Mouse (Mus musculus) MEL (cell line): ENCODE measurements at regions not wholly inside any gene's neighbourhood (a gene's known extent, or its start where the extent isn't known, plus 50 kb on each side); places are given as distances from the start of the nearest gene placed in this dataset.

Experiments
- DNase-seq: peaks from one replicate; pipeline ENCODE4 v3.0.0; 2011; ENCODE audit warnings: low read depth, low spot score
- H3K27ac ChIP-seq: 2 replicates; pipeline ENCODE4 v1.5.1; 2012; ENCODE audit warnings: low read depth, mild to moderate bottlenecking, control low read depth, low read length, moderate library complexity; ENCODE audit not compliant: control insufficient read depth
- H3K27me3 ChIP-seq, 2 experiments: fragments of 150-350 bp in 1 of 2; sonication (generic) in 1 of 2; 2 replicates each; pipeline ENCODE4 v1.6.1; 2012; ENCODE audit warnings: low read length in 2 of 2, mild to moderate bottlenecking in 2 of 2, improper control_type of control experiment in 1 of 2, moderate library complexity in 1 of 2; ENCODE audit not compliant: insufficient read depth in 2 of 2, control insufficient read depth in 1 of 2
- H3K36me3 ChIP-seq, 2 experiments: 2 replicates each; pipeline ENCODE4 v1.6.1; 2012 to 2014; ENCODE audit warnings: low read length in 2 of 2, improper control_type of control experiment in 1 of 2, inconsistent platforms in 1 of 2, mild to moderate bottlenecking in 1 of 2; ENCODE audit not compliant: insufficient read depth in 2 of 2, control insufficient read depth in 1 of 2
- H3K4me1 ChIP-seq, 2 experiments: fragments of 150-350 bp in 1 of 2; sonication (generic) in 1 of 2; 2 replicates each; pipeline ENCODE4 v1.6.1; 2012; ENCODE audit warnings: low read length in 2 of 2, improper control_type of control experiment in 1 of 2, mild to moderate bottlenecking in 1 of 2; ENCODE audit not compliant: insufficient read depth in 2 of 2, control insufficient read depth in 1 of 2
- H3K4me3 ChIP-seq, 2 experiments: fragments of 150-350 bp in 1 of 2; sonication (generic) in 1 of 2; 2 replicates each; pipeline ENCODE4 v1.5.1; 2012; ENCODE audit warnings: low read depth in 2 of 2, low read length in 2 of 2, mild to moderate bottlenecking in 2 of 2, moderate library complexity in 2 of 2, control low read depth in 1 of 2, improper control_type of control experiment in 1 of 2; ENCODE audit not compliant: control insufficient read depth in 1 of 2, insufficient read depth in 1 of 2
- H3K79me2 ChIP-seq: 2 replicates; pipeline ENCODE4 v1.6.1; 2012; ENCODE audit warnings: mild to moderate bottlenecking, low read length, moderate library complexity; ENCODE audit not compliant: control insufficient read depth, poor library complexity, insufficient read depth
- H3K9ac ChIP-seq: 2 replicates; pipeline ENCODE4 v1.6.1; 2012; ENCODE audit warnings: low read depth, mild to moderate bottlenecking, control low read depth, low read length, moderate library complexity; ENCODE audit not compliant: control insufficient read depth, poor library complexity, severe bottlenecking
- H3K9me3 ChIP-seq: fragments of 150-350 bp; sonication (generic); replicated peaks from 2 replicates; pipeline ENCODE4 v1.6.1; 2012; ENCODE audit warnings: mild to moderate bottlenecking, low read length, improper control_type of control experiment, moderate library complexity; ENCODE audit not compliant: insufficient read depth
- BHLHE40 ChIP-seq: IDR thresholded peaks from 2 replicates; pipeline ENCODE4 v1.6.1; 2012; ENCODE audit warnings: low read depth, mild to moderate bottlenecking, inconsistent platforms, low read length, improper control_type of control experiment, borderline replicate concordance
- CHD2 ChIP-seq: IDR thresholded peaks from 2 replicates; pipeline ENCODE4 v1.6.1; 2011; ENCODE audit warnings: low read length, improper control_type of control experiment
- E2F4 ChIP-seq: IDR thresholded peaks from 2 replicates; pipeline ENCODE4 v1.6.1; 2011; ENCODE audit warnings: low read depth, low read length, improper control_type of control experiment, borderline replicate concordance
- EP300 ChIP-seq, 2 experiments: IDR thresholded peaks; 2 replicates each; pipeline ENCODE4 v1.6.1; 2011; ENCODE audit warnings: improper control_type of control experiment in 2 of 2, low read length in 2 of 2, low read depth in 1 of 2, mild to moderate bottlenecking in 1 of 2
- GABPA ChIP-seq: IDR thresholded peaks from 2 replicates; pipeline ENCODE4 v1.6.1; 2012; ENCODE audit warnings: low read depth, mild to moderate bottlenecking, inconsistent platforms, low read length, improper control_type of control experiment, moderate library complexity
- JUND ChIP-seq: IDR thresholded peaks from 2 replicates; pipeline ENCODE4 v1.6.1; 2011; ENCODE audit warnings: low read depth, mild to moderate bottlenecking, improper control_type of control experiment, low read length
- MAZ ChIP-seq: IDR thresholded peaks from 2 replicates; pipeline ENCODE4 v1.6.1; 2012; ENCODE audit warnings: low read depth, mild to moderate bottlenecking, inconsistent platforms, low read length, improper control_type of control experiment
- MEF2A ChIP-seq: IDR thresholded peaks from 2 replicates; pipeline ENCODE4 v1.6.1; 2014; ENCODE audit warnings: low read depth, mild to moderate bottlenecking, inconsistent platforms, low read length, improper control_type of control experiment; ENCODE audit not compliant: poor library complexity, insufficient replicate concordance, severe bottlenecking; ENCODE audit errors: extremely low read depth
- MXI1 ChIP-seq: IDR thresholded peaks from 2 replicates; pipeline ENCODE4 v1.6.1; 2011; ENCODE audit warnings: mild to moderate bottlenecking, low read depth, low read length, improper control_type of control experiment
- MYB ChIP-seq: IDR thresholded peaks from 2 replicates; pipeline ENCODE4 v1.6.1; 2011; ENCODE audit warnings: mild to moderate bottlenecking, low read depth, low read length, improper control_type of control experiment
- POLR2AphosphoS5 ChIP-seq: IDR thresholded peaks from 2 replicates; pipeline ENCODE4 v1.6.1; 2012; ENCODE audit warnings: low read depth, borderline replicate concordance, mild to moderate bottlenecking, inconsistent platforms, low read length, moderate library complexity, mixed read lengths
- TBP ChIP-seq: IDR thresholded peaks from 2 replicates; pipeline ENCODE4 v1.8.0; 2011; ENCODE audit warnings: low read depth, low read length, improper control_type of control experiment
- USF1 ChIP-seq: IDR thresholded peaks from 2 replicates; pipeline ENCODE4 v1.6.1; 2014; ENCODE audit warnings: low read depth, mild to moderate bottlenecking, inconsistent platforms, low read length, improper control_type of control experiment, moderate library complexity
- ZKSCAN1 ChIP-seq: IDR thresholded peaks from 2 replicates; pipeline ENCODE4 v1.6.1; 2012; ENCODE audit warnings: low read depth, mild to moderate bottlenecking, inconsistent platforms, low read length, improper control_type of control experiment, moderate library complexity
- ZMIZ1 ChIP-seq: IDR thresholded peaks from 2 replicates; pipeline ENCODE4 v1.6.1; 2012; ENCODE audit warnings: low read depth, mild to moderate bottlenecking, inconsistent platforms, low read length, improper control_type of control experiment, moderate library complexity

DNA sequence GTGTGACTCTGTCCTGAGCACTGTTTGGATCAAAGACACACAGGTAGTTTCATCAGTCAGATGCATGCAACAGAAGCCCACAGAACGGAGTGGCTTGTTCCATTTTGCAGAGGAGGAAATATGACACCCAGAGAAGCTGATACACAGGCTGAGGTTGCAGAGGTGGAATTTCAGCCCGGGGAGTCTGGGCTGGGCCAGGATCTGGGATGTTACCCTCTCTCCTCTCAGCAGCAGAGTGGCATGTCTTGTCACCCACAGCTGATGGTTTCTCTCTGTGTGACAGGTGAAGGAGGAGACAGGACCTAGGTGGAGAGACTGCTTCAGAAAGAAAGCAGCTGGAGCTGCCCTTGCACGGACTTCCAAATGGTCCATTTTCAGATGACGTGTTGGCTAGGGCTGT lies 105.1 kb upstream of the Sdk1 start:
- Histone ChIP-seq H3K9ac (no peak overlapping the region), H3K79me2 (no peaks in the 10 kb centered on the region), H3K27me3 (no peaks in the 10 kb centered on the region), H3K36me3 (no peaks in the 10 kb centered on the region), H3K4me1 (no peaks in the 10 kb centered on the region), H3K9me3 (no peaks in the 10 kb centered on the region), H3K27ac (no peak overlapping the region), H3K4me3 (no peak overlapping the region)
- DNase-seq = no peak
- TF ChIP-seq TBP (no peak), CHD2 (no peak), ZMIZ1 (no peak), GABPA (no peak), POLR2AphosphoS5 (no peak), E2F4 (no peak), MYB (no peak), EP300 (IDR thresholded peaks at IDR 0.05; ENCODE audit: low read depth in 1 of 2, low read length in 2 of 2) (no peak), JUND (no peak), MXI1 (no peak), ZKSCAN1 (no peak)

GRCm38 (mm10) chr5:141137716-141138115 lies 103.6 kb upstream of the Sdk1 start:
- DNase-seq = no peak
- Histone ChIP-seq H3K9ac (no peak overlapping the region), H3K36me3 (no peaks in the 10 kb centered on the region), H3K27ac (no peak overlapping the region), H3K27me3 (no peaks in the 10 kb centered on the region), H3K4me3 (no peak overlapping the region), H3K79me2 (no peaks in the 10 kb centered on the region), H3K4me1 (no peaks in the 10 kb centered on the region), H3K9me3 (no peaks in the 10 kb centered on the region)
- TF ChIP-seq MEF2A = no peak

- Histone ChIP-seq H3K9me3 (no peaks in the 10 kb centered on the region), H3K79me2 (no peaks in the 10 kb centered on the region), H3K36me3 (no peaks in the 10 kb centered on the region), H3K4me1 (no peaks in the 10 kb centered on the region), H3K27me3 (no peaks in the 10 kb centered on the region), H3K9ac (no peak overlapping the region), H3K27ac (no peak overlapping the region), H3K4me3 (no peak overlapping the region)
- no peak for DNase-seq
- TF ChIP-seq BHLHE40 (no peak), MAZ (no peak), USF1 (no peak), GABPA (no peak), E2F4 (no peak)
Observed at GRCm38 (mm10) chr5:141138771-141139360, 102.4 kb upstream of the Sdk1 start.
